Mouse (Mus musculus) embryonic fibroblast, embryonic 13.5 days (primary cell): ENCODE data around the gene Styxl1. TPM values are rescaled to one million over a fixed set of nuclear protein-coding genes. Genes with fewer than 3 reads are reported as not detected.
A peak's percentile ranks its signal among the peaks of the same experiment; 100 is the strongest.

Source experiments
- H3K27ac ChIP-seq: 2 replicates; pipeline ENCODE4 v1.5.1; 2012; ENCODE audit warnings: low read length, control low read depth, inconsistent platforms; ENCODE audit not compliant: insufficient read depth
- H3K4me1 ChIP-seq: 2 replicates; pipeline ENCODE4 v1.6.1; 2011; ENCODE audit warnings: low read length; ENCODE audit not compliant: control insufficient read depth, insufficient read depth
- H3K4me3 ChIP-seq: 2 replicates; pipeline ENCODE4 v1.5.1; 2011; ENCODE audit warnings: mild to moderate bottlenecking, control low read depth, low read length; ENCODE audit not compliant: insufficient read depth
- CTCF ChIP-seq: IDR thresholded peaks from 2 replicates; pipeline ENCODE4 v1.5.1; 2011; ENCODE audit warnings: mild to moderate bottlenecking, control low read depth, low read length, moderate library complexity, borderline replicate concordance; ENCODE audit not compliant: insufficient read depth
- POLR2A ChIP-seq: IDR thresholded peaks from 2 replicates; pipeline ENCODE4 v1.6.1; 2011; ENCODE audit warnings: low read depth, mild to moderate bottlenecking, control low read depth, low read length, moderate library complexity
- polyA plus RNA-seq: library from polyadenylated mRNA; stranded (reverse); fragments of >200 nt; gene quantifications from 2 replicates; pipeline ENCODE4 v1.2.4, GENCODE M21; 2011; ENCODE audit warnings: low read depth; ENCODE audit not compliant: missing spikeins, insufficient read length

The Styxl1 gene
- polyA plus RNA-seq, 1 experiment: not detected

GRCm38 (mm10) chr5:135742941-135743740 lies 35.0 kb downstream of the Styxl1 start:
- Histone ChIP-seq H3K4me1 (no peaks in the 10 kb centered on the region), H3K4me3 (peak overlapping the region; percentile 92), H3K27ac (no peak overlapping the region)
- TF ChIP-seq CTCF: no peak
- TF ChIP-seq POLR2A: no peak; the same call in 1 of the 2 replicates

GRCm38 (mm10) chr5:135742156-135742555 lies 36.0 kb downstream of the Styxl1 start:
- H3K4me1 ChIP-seq: no peaks in the 10 kb centered on the region

GRCm38 (mm10) chr5:135738266-135738665 lies 39.9 kb downstream of the Styxl1 start:
- Histone ChIP-seq H3K4me1 (no peaks in the 10 kb centered on the region), H3K4me3 (no peak overlapping the region), H3K27ac (no peak overlapping the region)
- TF ChIP-seq CTCF (no peak), POLR2A (no peak)

More at GRCm38 (mm10) chr5:135742156-135742555, 36.0 kb downstream of the Styxl1 start:
- TF ChIP-seq CTCF (no peak), POLR2A (no peak)
- H3K27ac ChIP-seq: no peak overlapping the region
- H3K4me3 ChIP-seq: no peak overlapping the region

- H3K27ac ChIP-seq: no peak overlapping the region
- TF ChIP-seq CTCF: 0 out of 2 replicates have a peak, but pooled peaks have one; percentile 14
- no peak for TF ChIP-seq POLR2A
- no peak overlapping the region for H3K4me3 ChIP-seq
- no peaks in the 10 kb centered on the region for H3K4me1 ChIP-seq
Observed at GRCm38 (mm10) chr5:135737154-135737553, 41.0 kb downstream of the Styxl1 start.

GRCm38 (mm10) chr5:135736544-135736943 lies 41.6 kb downstream of the Styxl1 start:
- Histone ChIP-seq H3K4me1 (no peaks in the 10 kb centered on the region), H3K27ac (no peak overlapping the region), H3K4me3 (no peak overlapping the region)
- TF ChIP-seq CTCF: no peak
- no peak for TF ChIP-seq POLR2A

- no peaks in the 10 kb centered on the region for H3K4me1 ChIP-seq
Observed at GRCm38 (mm10) chr5:135735741-135736140, 42.4 kb downstream of the Styxl1 start.

GRCm38 (mm10) chr5:135734057-135734680 lies 44.0 kb downstream of the Styxl1 start:
- no peak overlapping the region for H3K27ac ChIP-seq
- H3K4me3 ChIP-seq: no peak overlapping the region
- TF ChIP-seq POLR2A (no peak), CTCF (no peak)
- no peaks in the 10 kb centered on the region for H3K4me1 ChIP-seq

More at GRCm38 (mm10) chr5:135735741-135736140, 42.4 kb downstream of the Styxl1 start:
- no peak for TF ChIP-seq POLR2A
- no peak for TF ChIP-seq CTCF
- H3K27ac ChIP-seq: no peak overlapping the region
- no peak overlapping the region for H3K4me3 ChIP-seq

- TF ChIP-seq POLR2A (no peak), CTCF (no peak)
- H3K4me1 ChIP-seq: no peaks in the 10 kb centered on the region
Observed at GRCm38 (mm10) chr5:135733071-135733470, 45.1 kb downstream of the Styxl1 start.

GRCm38 (mm10) chr5:135731322-135731721 lies 46.9 kb downstream of the Styxl1 start:
- Histone ChIP-seq H3K4me1 (peaks cover 5% of the 10 kb centered on the region; the same call in 1 of the 2 replicates), H3K4me3 (no peak overlapping the region), H3K27ac (no peak overlapping the region)
- TF ChIP-seq POLR2A (no peak), CTCF (no peak)

More at GRCm38 (mm10) chr5:135733071-135733470, 45.1 kb downstream of the Styxl1 start:
- no peak overlapping the region for H3K4me3 ChIP-seq
- no peak overlapping the region for H3K27ac ChIP-seq

- H3K4me3 ChIP-seq: no peak overlapping the region
- TF ChIP-seq POLR2A (no peak), CTCF (no peak)
- no peak overlapping the region for H3K27ac ChIP-seq
- peaks cover 10% of the 10 kb centered on the region; the same call in 1 of the 2 replicates for H3K4me1 ChIP-seq
Observed at GRCm38 (mm10) chr5:135730916-135731315, 47.3 kb downstream of the Styxl1 start.
